Mouse (Mus musculus): ENCODE data around the gene Vmn1r176.
"Not testable (repeated sequence)": the region's sequence is repeated elsewhere in the genome, so short reads cannot be mapped to it uniquely, and the experiment has no call there.

DNA sequence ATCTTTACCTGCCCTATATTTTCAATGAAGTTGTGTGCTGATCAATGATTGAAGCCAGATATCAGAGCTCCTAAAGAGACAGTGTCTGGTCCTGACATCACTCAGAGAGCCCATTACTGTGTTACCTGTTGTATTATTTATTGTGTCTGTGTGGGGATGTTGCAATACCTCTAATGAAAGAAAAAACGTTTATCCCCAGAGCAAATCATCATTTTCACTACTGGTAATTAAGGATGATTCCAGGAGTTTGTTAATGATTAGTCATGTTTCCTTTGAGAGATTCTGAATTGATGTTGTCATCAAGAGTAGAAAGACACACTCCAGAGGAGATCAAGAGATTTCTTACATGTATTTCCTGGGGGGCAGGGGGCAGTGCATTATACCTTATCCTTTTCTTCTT lies at the start of gene Vmn1r176:
- not testable (repeated sequence) for TF ChIP-seq CTCF (IDR thresholded peaks at IDR 0.05; ENCODE audit: borderline replicate concordance, insufficient read depth, low read length); POLR2A (IDR thresholded peaks at IDR 0.05; ENCODE audit: low read depth, low read length)

Data from embryonic fibroblast, embryonic 13.5 days (primary cell).